Mouse (Mus musculus) layer of hippocampus, postnatal 14 days (tissue): ENCODE results near the gene Proca1. TPM values are rescaled to one million over a fixed set of nuclear protein-coding genes. Genes with fewer than 3 reads are reported as not detected.
A peak's percentile ranks its signal among the peaks of the same experiment; 100 is the strongest.

Experiments used
- DNase-seq, 2 experiments: peaks; one replicate each; pipeline ENCODE4 v3.0.0; 2021 to 2022; ENCODE audit warnings: low spot score in 2 of 2, mixed read lengths in 1 of 2
- long read RNA-seq, 2 experiments: library from polyadenylated mRNA; stranded (forward); transcript quantifications; one replicate each; pipeline ENCODE4 v2.0.0; 2021
- total RNA-seq, 2 experiments: library from RNA; stranded (reverse); gene quantifications; 2 replicates each; pipeline ENCODE4 v1.2.3; 2021

The Proca1 gene
- 1 to 10 TPM; 6.7 to 6.9 TPM for total RNA-seq
- long read RNA-seq, experiment 1, partial matches to known transcripts = 0 of 2 reads
- long read RNA-seq, experiment 1, other reads (novel, unspliced or antisense) = 1 of 2 reads
- long read RNA-seq, experiment 2, partial matches to known transcripts = 0 of 7 reads
- long read RNA-seq, experiment 2, other reads (novel, unspliced or antisense) = 4 of 7 reads

DNA sequence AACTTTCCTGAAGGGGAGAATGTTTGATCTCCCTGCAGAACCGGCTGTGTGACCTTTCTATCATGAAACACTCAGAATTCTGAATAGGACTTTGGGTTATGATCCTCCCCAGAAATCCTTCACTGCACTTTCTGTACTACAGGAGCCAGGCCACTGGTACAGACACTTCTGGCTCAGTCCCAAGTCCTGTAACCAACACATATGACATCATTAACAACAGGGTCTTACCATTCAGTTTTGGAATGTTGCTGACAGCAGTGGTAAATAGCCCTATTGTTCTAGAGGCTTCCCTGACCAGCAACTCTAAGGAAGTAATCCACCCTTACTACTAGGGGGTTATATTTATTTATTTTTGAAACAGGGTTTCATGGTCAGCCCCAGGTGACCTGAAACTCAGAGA, at the start of gene Proca1:
Proca1 (plus strand) TSS at position 280 of the 400 bp plus-strand sequence.
- DNase-seq = no peak

DNA sequence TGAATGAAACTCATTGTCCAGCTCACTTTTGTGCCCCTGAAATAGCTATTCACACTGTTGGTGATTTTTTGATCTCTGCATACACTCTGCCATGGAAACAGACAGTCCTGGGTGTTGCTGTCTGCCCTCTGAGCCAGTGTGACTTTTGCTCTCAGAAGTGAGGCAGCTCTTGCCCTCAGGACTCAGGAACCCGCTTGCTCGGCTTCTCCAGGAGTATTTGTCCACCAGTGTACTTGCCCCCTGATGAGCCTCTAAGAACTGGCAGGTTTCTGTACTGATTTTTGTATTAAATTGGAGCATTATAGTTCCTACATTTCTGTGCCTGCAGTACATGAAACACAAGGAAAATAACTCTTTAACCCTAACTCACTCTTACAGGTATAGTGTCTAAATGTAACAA, 49.7 kb upstream of the Proca1 start:
- DNase-seq = no peak

DNA sequence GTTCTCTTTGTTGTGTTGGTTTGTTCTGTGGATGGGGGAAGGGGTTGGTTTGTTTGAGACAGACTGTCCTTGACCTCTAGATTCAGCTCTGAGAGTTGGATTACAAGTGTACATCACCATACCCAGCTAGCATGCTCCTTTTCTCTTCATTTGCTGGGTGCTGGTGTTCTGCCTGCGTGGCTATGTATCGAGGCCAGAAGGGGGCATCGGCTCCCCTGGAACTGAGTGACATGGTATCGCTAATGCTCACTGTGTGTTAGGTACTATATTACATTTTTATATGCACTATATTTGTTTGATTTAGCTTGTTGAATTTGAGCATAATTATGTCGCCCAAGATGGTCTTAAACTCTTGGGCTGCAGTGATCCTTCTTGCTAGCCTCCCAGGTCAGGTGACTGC, 47.0 kb upstream of the Proca1 start:
- no peak for DNase-seq

DNA sequence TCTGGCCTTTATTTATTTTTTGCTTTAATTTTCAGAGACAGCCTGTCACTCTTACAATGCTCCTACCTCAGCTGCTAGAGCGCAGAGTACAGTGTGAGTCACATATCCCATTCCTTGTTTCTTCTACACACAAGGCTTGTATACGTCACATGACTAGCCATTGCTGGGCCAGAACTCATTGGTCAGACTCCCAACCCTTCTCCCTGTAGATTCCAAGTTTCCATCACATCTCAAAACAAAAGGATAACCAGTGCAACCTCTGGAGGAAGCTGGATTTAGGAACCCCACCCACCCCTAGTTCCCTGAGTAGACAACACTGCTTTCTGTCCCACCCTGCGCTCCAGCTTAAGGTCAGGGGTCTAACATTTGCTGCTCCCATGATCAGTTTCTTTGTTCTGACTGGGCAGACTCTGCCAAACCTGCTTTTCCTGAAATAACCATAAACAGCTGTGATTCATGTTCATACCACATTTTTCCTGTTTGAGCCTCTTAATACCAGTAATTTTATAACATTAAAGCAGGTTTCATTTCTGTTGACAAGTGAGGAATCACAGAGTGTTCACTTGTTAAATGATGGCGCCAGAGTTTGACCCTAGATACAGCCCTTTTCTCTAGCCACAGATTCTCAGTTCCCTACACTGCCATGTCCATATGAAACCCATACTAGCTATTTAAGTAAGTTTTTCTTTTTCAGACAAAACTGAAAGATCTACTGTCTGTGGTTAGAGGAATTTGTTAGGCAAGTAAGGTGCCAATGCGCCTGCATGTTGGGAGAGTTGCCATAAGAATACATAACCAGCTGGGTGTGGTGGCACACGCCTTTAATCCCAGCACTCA, 46.3 kb upstream of the Proca1 start:
- no peak for DNase-seq

DNA sequence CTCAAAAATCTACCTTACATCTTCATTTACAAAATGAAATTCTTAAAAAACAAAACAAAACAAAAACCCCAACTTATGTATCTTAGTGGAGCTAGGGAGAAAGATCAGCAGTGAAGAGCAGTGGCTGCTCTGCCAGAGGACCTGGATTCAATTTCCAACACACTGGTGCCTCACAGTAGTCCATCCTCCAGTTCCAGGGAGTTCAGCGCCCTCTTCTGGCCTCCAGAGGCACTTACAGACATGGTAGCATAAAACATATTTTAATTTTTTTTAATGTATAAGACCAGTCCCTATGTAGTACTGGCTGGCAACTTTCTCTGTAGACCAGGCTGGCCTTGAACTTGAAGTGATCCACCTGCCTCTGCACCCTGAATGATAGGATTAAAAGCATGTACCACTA, 42.0 kb upstream of the Proca1 start:
- no peak for DNase-seq

DNA sequence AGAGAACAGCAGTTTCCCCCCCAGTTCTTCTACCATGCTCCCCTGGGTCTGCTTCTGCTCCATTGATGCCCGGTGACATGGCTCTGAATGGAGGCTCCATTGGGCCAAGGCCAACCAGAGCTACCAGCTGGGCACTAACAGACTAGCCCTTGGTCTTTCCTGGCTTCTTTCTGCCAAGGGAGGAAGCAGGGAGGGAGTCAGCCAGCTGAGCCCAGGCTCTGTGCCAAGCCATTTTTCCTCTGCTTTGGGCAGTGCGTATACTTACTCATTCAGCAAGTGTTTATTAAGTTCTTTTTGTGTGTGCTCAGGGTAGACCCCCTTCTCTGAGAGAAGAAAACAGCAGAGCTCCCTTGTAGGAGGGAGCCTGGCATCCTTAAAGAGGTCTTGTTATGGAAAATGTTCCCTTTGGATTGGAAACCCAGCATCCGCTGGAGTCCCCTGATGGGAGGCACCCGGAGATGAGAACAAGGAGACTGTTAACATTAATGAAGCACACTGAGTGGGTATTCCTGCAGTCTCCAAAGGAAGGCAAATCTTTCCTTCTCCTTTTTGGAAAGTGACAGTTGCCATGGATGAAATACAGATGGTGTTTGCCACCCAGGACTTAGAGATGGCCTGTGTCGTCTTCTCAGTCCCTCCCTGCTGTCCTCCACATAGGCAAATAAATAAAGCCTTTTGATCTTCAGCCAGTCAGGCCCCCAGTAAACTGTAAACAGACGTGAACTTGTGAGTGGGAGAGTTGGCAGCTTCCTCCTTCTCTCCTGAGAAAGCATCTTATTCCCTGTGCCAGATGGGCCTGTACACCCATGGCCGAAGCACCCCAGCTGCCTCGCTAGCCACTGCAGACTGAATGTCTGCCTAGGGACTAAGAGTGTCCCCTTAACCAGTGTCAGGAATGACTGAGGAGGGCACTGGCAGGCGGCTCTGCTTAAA, 40.6 kb upstream of the Proca1 start:
- DNase-seq = peak; percentile 83 to 95

DNA sequence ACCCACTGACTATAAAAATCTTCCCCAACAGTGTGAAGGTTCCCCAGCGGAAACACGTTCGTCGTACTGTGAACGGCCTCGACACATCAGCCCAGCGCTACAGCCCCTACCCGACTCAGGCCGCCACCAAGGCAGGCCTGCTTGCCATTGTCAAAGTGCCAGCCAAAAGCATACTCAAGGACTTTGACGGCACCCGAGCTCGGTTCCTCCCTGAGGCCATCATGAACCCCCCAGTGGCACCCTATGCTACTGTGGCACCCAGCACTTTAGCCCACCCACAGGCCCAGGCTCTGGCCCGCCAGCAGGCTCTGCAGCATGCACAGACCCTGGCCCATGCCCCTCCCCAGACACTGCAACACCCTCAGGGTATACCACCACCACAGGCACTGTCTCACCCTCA, 39.4 kb upstream of the Proca1 start:
- no peak for DNase-seq

DNA sequence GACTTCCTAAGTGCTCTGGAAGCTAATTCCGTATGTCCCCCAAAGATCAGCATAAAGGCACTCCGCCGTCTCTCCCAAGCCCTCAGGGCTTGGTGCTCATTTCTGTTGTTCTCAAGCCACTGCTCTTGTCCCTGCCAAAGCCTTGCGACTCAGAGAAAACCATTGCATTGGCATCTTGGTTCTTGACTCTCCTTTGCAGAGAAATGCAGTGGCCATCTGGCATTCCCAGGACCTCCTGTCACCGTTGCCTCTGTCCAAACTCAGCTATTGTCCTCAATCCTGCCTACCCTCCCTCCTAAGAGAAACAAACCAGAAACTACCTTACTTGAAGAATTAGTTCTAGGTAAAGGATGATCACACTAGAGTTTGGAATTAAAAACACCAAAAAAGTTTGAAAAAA, 37.5 kb upstream of the Proca1 start:
- no peak for DNase-seq

DNA sequence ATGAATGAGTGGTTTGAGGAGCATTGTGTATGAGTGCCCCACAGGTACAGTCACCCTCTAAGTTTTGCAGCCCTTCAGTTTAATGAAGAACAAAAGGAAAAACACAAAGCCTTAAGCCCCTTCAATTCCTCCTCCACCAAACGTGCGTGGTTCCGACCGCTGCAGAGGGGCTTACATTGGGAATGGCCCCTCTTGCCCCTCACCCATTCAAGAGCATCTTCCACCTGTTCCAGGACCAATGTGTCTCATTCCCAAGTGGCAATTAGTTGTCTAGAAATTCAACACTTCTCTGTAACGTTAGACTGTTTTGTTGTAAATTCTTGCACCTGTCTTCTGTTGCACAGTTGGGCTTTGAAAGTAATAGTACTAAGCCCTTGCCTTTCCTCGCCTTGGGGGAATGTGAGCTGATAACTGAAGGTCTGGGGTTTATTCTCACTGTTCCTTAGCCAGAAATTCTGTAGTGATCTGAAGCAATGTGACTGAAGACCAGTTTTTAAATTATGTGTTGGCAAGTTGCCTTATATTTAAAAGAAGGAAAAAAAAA, 37.0 kb upstream of the Proca1 start:
- DNase-seq = no peak

DNA sequence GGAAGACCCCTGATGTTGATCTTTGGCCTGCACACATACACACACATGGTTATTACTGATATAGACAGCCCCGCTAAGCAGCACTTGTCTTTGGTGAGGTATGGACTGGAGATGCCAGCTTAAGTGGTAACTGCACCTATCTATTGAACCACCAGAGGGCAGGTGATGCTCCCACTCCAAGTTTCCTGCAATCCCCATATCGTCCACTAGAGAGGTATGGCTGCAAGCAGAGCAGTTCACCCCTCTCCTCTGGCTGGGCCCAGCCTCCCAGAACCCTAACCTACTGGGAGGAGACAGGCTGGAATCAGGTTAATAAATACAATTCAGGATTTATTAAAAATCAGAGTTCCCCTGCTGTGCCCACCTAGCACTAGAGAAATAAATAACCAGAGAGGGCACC, 34.1 kb upstream of the Proca1 start:
- peak; percentile 81 to 88 for DNase-seq

DNA sequence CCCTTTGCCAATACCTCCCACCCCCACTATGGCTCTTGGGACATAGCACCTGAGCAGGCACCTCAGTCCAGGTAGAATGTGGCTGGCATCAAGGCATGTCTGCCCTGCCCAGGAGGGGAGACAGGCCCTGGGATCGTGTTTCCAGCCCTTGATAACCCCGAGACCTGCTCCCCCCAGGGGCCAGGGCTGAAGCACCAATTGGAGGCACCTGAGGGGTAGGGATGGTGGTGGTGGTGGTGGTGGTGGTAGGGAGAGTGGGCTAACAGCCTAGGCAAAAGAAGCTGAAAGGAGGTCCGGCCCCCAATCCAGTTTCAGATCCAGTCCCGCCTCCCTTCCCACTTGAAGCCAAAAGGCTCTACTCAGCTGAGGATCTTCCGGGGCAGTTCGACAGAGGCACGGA, 33.6 kb upstream of the Proca1 start:
- DNase-seq = no peak

DNA sequence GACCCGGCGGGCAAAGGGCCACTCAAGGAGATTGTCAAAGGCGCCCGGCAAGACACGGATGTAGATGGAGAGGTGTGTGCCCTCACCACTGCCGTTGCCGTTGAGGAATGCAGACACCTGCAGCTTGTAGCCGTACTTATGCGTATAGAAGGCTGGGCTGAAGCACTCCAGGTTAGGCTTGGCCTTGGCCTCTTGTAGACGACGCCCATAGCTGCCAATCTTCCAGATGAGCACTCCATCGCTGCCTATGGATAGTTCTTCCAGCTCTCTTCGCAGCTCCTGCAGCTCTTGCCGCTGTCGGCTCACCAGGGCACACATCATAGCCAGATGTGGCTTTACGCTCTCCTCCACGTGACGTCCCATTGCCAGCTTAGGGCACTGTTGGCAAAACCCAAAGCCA, 33.0 kb upstream of the Proca1 start:
- no peak for DNase-seq

DNA sequence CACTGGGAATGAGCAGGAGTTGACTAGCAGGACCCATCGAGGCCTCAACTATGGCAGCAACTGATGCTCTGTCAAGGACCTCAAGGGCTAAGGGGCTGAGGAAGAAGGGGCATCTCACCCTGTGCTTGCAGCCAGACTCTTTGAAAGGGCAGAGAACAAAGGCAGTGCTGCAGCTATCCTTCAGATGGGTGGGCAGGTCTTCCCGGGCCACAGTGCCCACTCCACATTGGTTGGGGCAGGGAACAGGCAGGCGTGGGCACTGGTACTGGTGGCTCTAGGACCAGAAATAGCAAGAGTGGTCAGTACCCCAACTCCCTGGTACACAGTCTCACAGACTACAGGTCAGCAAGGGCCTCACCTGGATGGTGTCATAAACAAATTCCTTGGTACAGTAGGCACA, 32.5 kb upstream of the Proca1 start:
- DNase-seq = no peak

DNA sequence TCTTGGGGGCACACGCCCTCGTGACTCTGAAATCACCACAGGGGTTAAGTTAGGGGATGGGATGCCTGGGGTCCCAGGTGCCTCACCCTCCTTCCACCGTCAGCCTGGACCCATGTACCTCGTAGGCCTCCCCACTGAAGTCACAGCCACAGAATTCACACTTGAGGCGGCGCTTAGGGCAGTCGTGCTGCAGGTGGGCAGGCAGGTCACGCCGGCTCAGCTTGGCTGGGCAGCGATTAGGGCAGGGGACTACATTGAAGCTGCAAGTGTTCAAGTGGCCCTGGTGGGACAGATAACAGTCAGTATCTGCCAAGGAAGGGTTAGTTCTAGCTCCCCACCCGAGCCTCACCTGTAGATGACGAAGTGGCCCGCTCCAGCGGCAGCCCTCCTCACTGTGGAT, 32.0 kb upstream of the Proca1 start:
- no peak for DNase-seq

DNA sequence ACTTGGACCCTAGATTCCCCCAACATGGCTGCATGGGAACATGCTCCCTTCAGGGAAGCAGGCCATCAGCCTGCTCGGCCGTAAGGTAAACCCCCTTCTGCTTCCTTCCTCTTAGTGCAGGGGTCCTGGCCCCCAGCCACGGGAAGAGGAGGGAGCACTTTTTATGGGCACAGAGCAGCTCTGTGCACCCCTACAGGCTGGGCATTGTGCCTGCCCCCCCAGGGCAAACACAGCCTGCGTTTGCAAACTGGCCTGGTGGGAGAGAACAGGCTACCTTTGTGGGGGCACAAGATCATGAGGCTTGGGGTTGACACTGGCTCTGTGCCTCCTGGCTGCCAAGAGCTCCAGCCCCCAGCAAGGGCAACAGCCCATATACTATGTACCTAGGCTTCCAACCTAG, 31.2 kb upstream of the Proca1 start:
- DNase-seq = peak in 1 of 2 experiments; percentile 69

DNA sequence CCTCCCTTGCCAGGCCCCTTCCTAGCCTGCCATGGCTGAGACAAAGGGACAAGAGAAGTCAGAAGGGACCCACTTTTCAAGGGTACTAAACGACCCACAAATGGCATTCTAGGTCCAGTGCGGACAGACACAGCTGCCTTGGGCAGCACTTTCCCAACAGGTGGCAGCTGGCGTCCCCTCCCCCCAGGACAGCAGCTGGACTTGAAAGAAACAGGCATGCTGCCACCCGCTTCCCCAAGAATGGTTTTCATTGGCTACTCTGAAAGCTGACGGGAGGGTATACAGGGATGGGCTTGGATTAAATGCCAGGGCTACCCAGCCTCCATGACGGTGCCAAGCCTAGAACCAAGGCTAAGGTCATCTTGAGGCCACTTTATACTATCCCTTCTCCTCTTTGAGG, 30.7 kb upstream of the Proca1 start:
- peak in 1 of 2 experiments; percentile 82 for DNase-seq

DNA sequence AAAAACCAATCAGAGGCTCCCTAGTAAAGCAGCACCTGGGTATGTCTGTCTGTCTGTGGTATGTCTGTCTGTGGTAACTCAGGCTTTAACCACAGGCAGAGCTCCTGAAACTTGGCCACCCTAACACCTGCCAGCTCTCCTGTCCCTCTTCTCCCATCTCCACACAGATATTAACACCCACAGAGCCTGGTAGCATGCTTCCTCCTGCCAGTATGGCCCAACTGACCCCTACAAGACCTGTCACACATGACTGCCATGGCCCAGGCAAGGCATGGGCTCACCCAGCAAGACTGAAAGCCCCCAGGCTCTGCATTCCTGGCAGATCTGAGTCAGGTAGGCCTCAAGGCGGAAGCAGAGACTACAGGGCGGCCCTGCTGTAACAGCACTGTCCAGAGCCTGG, 30.1 kb upstream of the Proca1 start:
- no peak for DNase-seq

DNA sequence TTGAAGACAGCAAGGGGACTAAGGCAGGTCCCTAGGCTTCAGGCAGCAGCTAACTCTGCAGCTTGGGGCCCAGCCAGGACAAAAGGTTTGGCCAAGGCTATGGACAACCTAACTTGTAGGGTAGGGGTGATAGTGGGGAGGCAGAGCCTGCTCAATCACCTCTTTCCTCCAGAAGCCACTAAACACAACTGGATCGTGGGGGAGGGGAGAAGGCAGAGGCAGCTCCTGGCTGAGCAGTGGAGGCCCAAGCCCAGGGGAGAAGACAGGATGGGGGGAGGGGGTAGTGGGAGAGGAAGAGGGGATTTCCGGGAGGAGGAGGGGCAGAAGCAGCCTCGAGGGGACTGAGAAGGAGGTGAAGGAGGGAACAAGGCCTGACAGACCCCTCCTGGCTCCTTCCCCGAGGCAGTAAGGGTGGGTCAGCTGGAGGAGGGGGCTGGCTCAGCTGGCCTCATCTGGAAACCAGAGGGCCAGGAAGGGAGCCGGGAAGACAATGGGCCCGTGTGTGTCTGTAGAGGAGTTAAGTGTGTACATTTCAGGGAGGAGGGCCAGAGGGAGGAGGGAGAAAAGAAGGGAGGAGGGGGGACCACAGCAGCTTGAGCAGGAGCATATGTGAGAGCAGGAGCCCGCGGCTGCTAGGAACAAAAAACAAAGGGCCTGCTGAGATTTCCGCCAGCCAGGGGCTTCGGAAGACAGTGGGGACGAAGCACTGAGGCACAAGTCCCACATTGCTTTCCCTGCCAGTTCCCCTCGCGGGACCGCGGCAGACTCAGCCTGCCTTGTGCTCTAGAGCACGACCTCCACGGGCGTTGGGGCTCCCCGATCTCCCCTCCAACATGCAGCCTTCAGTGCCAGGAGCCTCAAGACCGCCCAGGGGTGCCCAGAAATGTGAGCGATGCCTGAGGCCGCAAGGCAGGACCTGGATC, 29.2 kb upstream of the Proca1 start:
- DNase-seq = peak in 1 of 2 experiments; percentile 53

DNA sequence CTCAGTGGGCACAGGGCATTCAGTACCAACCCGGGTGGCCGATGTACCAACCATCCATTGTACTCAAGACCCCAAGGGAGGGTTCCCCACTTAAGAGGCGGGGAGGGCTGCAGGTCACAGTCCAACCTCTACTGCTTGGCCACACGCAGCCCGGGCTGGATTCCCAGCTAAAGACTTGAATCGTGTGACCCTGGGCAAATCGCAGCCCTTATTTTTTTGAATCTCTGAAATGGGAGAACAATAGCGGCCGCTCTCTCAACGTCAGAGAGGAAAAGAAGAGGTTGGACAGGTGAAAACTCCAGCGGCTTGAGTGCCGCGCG, 28.6 kb upstream of the Proca1 start:
- no peak for DNase-seq

DNA sequence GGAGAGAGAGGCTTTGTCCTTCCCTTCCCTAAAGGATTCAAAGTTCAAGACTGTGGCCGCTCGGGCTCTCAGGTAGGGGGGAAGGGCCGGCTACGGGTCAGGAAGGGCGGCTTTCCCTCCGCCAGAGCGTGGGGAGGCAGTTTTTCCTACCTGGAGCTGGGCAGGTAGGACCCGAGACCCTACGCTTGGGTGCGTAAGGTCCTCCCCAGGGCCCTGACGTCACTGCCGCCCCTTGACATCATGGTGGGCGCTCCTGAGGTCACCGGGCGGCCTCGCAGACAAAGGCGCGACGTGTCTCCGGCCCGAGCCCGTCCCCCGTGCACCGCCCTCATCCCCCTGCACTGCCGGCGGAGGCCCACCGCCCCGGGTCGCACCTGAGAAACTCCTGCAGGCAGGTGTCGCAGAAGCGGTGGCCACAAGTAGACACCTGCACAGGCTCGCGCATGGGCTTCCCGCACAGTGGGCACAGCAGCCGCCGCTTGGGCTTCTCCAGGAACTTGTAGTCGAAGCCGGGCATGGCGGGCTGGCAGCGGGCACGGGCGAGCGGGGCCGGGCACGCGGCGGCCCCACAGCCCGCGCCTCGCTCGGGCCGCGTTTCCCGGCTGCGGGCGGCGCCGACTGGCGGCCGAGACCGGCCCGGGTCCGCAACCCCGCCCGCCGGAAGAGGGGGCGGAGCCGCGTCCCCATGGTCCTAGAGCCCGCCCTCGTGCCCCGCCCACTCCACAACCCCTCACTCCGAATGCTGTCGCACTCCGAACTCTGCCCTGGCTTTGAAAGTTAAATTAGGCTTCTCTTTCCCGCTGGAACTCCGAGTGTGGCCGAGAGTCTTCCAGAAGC, 28.1 kb upstream of the Proca1 start, which contains the start of gene Traf4:
Traf4 (minus strand) TSS at position 666 of the 837 bp plus-strand sequence.
- DNase-seq = peak; percentile 71 to 76
